Mouse (Mus musculus) layer of hippocampus, adult 11-12 months (tissue): ENCODE data around the gene Prr14l.
"Not testable (repeated sequence)": the region's sequence is repeated elsewhere in the genome, so short reads cannot be mapped to it uniquely, and the experiment has no call there.

ENCODE experiments used
- DNase-seq: peaks from one replicate; pipeline ENCODE4 v3.0.0; 2022; ENCODE audit warnings: low spot score

Prr14l gene

GRCm38 (mm10) chr5:32785313-32785915, 68.6 kb downstream of the Prr14l start, which contains the start of gene Pisd:
Gene Pisd, minus strand, starts transcription at chr5:32785646.
- DNase-seq, result peak; percentile 95

DNA sequence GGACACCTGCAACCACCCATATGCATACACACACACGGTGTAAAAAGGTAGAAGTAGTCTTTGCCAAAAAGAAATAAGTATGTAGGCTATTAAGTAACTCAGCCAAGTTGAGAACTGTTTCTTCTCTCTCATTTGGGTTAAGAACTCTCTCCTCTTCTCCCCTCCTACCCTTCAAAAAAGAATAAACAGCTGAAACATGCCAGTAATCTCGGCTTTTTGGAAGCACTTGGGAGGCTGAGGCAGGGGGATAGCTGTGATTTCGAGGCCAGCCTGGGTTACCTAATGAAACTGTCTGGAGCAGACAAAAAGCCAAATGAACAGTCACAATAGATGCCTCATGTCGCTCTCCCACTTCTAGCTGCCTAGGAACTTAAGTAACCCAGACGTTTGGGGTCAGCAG, 69.3 kb downstream of the Prr14l start:
- DNase-seq, result no peak

DNA sequence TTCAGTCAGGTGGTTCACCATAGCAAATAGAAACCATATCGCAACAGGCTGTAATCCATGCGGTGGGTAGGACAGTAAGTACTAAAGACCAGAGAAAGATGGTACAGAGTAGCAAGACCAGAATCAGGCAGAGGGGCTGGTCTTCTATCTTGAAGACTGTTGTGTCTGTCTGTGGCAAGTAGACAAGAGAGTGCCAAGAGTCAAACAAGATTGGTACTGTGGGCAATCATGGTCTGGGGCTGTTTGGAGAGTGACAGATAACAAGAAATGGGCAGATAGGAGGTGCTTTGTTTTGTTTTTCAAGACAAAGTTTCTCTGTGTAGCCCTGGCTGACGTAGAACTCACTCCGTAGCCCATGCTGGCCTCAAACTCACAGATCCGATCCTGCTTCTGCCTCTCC, 72.5 kb downstream of the Prr14l start:
- DNase-seq, result no peak

DNA sequence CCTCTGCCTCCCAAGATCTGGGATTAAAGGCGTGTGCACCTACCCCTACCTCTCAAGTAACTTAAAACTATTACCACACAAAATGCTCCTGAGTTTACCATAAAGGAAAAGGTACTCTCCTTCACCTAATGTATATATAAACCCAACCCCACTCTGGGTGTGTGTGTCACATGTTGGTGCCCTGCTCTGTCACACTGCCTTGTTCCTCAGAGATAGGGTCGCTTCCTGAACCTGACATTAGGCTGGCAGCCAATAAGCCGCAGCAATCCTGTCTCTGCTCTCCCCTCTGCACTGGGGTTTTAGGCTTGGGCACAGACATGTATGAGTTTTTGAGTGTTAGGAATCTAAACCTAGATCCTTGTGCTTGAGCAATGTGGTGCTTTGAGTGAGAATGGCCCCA, 75.9 kb downstream of the Prr14l start:
- DNase-seq, result no peak

- no peak for DNase-seq
Measured at GRCm38 (mm10) chr5:32772361-32772760, 81.7 kb downstream of the Prr14l start.

DNA sequence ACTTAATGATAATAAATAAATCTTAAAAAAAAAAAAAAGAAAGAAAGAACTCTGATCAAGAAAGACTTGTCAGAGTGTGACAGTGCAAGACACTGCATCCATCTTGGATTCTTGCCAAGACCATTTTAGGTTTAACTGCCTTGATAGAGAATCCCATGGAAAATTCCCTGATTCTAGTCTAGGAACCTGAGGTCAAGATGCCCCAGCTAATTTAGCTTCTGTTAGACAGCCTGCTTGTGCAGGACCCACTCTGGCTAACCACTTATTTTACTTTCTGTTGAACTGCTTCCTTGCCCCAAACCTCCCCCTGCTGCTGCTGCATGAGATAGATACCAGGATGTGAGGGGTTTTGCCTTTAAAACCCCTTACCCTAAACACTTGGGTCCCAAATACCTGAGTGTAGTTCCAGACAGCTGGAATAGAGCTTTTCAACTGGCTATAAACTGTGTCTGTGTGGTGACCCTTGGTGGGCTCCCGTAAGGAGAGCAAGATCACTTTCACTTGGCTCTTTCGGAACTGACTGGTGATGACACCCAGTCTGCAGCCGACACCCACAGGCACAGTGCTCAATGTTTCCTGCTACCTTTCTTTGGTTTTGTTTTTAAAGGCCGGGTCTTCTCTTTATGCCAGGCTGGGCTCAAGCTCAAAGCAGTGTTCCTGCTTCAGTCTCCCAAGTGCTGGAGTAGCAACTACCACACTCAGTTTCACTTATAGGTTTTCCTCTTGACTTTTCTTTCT, 86.3 kb downstream of the Prr14l start:
- no peak for DNase-seq

- no peak for DNase-seq
Measured at GRCm38 (mm10) chr5:32767004-32767403, 87.1 kb downstream of the Prr14l start.

- no peak for DNase-seq
Measured at GRCm38 (mm10) chr5:32761566-32762140, 92.4 kb downstream of the Prr14l start.

- DNase-seq, result no peak
Measured at GRCm38 (mm10) chr5:32760787-32761186, 93.3 kb downstream of the Prr14l start.

- DNase-seq, result not testable (repeated sequence)
Measured at GRCm38 (mm10) chr5:32760352-32760751, 93.7 kb downstream of the Prr14l start.

GRCm38 (mm10) chr5:32759662-32760061, 94.4 kb downstream of the Prr14l start:
- DNase-seq, result no peak

GRCm38 (mm10) chr5:32756141-32756540, 97.9 kb downstream of the Prr14l start:
- no peak for DNase-seq

DNA sequence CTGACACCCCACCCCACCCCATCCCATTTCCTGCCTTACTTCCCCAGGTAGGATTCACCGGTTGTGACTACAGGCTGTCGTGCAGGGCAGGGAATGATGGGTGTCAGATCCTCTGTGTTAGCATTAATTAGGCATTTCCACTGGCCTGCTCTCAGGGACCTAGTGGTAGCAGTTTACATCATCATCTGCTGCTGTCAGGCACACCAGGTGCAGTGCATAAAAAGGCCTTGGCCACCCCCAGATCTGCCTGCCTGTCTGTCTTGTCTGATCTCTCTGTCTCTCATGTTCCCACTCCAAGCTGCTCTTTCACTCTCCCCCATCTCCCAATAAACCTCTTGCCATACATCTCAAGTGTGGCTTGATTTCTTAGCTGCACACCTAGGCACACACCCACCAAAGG, 102.3 kb downstream of the Prr14l start:
- DNase-seq, result peak; percentile 41

DNA sequence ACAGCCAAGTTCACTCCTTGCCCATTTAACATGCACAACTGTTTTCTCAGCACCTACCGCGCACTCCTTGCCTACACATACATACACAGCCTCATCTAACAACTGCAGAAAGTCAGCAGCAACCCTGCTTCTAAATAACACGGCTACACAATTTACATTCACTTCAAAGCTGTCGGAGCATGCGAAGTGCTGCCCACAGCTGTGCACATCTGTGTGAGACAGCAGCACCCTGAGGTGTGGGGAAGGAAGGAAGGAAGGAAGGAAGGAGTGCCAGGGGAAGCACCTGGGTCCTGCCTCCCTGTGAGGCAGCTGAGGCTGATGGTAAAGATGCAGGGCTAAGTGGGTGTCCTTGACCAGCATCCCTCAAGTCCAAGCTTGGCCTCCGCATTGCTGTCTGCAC, 105.1 kb downstream of the Prr14l start:
- DNase-seq, result no peak

DNA sequence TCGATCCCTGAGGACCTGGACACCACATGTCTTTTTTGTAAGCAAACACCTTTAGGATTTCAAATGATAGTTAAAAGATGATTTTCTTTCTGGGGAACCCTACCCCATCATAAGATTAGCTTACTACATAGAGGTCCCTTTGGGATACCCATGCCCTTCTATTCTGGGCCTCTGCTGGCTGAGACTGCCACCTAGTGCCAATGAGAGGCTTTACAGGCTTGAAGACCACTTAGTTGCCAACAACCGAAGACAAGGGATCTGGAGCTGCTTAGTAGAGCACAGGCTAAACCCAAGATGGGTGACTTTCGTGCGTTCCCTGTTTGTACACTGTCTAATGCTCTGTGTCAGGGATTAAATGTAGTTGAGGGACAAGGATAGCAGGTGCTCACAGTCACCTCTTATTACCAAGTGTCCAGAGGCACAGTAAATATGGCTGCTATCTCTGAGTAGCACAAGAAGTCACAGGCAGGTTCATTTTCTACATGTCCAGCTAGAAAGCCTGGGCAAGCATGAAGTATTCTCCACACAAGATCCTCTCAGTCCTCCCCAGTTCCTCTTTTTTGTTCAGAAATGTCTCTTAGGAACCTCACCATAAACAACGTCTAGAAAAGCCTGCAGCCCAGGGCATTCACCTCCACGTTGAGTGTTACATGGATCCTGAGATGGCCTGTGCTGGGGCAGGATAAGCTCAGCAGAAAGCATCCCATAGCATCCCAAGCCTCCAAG, 106.2 kb downstream of the Prr14l start:
- DNase-seq, result peak; percentile 70

DNA sequence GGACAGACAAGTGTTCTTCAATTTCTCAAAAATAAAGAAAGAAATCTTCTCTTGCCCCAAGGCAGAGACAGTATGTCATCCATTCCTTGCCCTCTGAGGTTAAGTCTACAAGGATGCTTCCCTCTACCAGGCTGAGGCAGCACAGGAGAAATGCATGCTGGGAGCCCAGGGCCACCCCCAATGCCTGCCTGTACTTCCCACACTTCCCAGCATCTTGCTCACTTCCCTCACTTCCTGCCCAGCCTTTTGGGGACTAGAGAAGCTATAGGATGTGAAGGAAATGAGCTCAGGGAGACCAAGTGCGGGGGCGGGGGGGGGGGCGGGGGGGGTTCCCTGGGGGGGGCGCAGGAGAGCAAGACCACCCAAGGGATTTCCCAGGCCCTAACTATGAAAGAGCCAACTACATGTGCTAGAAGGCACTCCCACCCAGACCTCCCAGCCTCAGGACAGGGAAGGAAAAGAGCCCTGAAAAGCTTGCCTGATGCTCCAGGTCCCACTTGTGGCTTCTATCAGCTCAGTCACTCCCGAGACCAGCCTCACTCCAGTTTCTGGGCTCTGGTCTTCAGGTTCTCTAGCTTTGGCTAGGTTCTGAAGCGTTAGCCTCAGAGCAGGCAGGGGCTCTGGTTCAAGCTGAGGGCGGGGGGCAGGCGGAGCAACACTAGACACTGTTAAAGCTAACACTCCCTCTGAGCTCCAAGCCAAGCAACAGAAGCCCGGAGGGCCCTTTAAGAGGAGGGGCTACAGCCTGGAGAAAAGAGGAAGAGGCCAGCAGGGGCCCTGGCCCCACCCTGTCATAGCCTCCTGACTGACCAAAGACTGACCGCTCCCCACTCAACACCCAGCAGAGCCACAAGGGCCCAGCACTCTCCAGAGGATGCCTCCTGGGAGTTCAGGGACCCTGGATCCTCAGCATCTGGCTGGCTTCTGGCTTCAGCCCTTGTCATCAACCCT, 108.1 kb downstream of the Prr14l start:
- peak; percentile 82 for DNase-seq

- DNase-seq, result peak; percentile 88
Measured at GRCm38 (mm10) chr5:32742149-32742548, 111.9 kb downstream of the Prr14l start.

- peak; percentile 67 for DNase-seq
Measured at GRCm38 (mm10) chr5:32741377-32741776, 112.7 kb downstream of the Prr14l start.

GRCm38 (mm10) chr5:32740850-32741249, 113.2 kb downstream of the Prr14l start:
- DNase-seq, result not testable (repeated sequence)

- DNase-seq, result no peak
Measured at GRCm38 (mm10) chr5:32740138-32740537, 113.9 kb downstream of the Prr14l start.
